Mouse (Mus musculus): ENCODE measurements at regions not wholly inside any gene's neighbourhood (a gene's known extent, or its start where the extent isn't known, plus 50 kb on each side); places are given as distances from the start of the nearest gene placed in this dataset.

DNA sequence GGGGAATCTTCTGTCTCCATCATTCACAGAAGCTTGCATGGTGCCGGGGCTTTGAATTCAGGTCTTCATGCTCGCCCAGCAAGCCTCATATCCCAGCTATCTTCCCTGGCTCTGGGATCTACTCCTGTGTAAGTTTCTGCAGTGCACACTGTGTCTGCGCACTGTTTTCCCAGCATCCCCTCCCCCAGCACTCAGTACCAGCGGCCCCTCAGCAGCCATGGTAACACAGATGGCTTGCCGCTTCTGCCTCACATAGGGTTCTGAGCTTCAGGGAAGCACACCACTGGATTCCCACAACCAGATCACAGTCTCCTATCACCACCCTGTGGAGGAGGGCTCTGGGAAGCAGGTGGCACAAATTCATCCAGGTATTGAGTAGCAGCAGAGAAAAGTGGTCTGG, 187.7 kb downstream of the Sh3bp4 start:
- no peaks in the 10 kb centered on the region for H3K27me3 ChIP-seq

DNA sequence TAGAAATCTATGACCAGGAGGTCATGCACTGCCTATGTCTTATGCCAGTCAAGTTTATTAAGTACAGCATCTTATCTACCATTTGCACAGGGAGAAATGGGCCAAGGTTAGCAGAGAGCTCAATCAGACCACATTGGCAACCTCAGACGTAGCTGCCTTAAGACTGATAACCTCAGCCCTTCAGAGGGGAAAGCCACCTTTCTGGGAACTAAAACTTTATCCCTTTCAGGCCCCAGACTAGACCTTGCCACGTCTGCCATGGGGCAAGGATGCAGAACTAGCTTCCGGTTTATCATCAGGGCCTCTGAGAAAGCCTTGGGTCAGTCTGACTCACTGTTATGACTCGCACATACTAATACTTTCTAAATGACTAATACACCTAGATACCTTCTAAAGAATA, 188.8 kb upstream of the Agap1 start:
- 85% methylated on average over 4 of the region's 4 CpGs for WGBS
- Histone ChIP-seq H3K4me1 (0 out of 2 replicates have a peak, but pooled peaks cover 6% of the 10 kb centered on the region), H3K9ac (no peak overlapping the region), H3K27ac (no peak overlapping the region), H3K4me3 (no peak overlapping the region), H3K27me3 (no peaks in the 10 kb centered on the region), H3K9me3 (replicated peaks) (no peaks in the 10 kb centered on the region), H3K4me2 (no peak overlapping the region), H3K36me3 (ENCODE audit: poor library complexity, severe bottlenecking) (no peaks in the 10 kb centered on the region)
- ATAC-seq = no peak

More for the DNA sequence above, 187.7 kb downstream of the Sh3bp4 start:
- H3K9me3 ChIP-seq (replicated peaks) = no peaks in the 10 kb centered on the region
- no peaks in the 10 kb centered on the region for H3K36me3 ChIP-seq (ENCODE audit: poor library complexity, severe bottlenecking)
- no peak overlapping the region for H3K4me3 ChIP-seq
- WGBS = 68% methylated on average over 5 of the region's 5 CpGs
- peak; percentile 50; the same call in 1 of the 2 replicates for ATAC-seq
- no peak overlapping the region for H3K27ac ChIP-seq
- no peak overlapping the region for H3K4me2 ChIP-seq
- no peaks in the 10 kb centered on the region for H3K4me1 ChIP-seq
- H3K9ac ChIP-seq = no peak overlapping the region

DNA sequence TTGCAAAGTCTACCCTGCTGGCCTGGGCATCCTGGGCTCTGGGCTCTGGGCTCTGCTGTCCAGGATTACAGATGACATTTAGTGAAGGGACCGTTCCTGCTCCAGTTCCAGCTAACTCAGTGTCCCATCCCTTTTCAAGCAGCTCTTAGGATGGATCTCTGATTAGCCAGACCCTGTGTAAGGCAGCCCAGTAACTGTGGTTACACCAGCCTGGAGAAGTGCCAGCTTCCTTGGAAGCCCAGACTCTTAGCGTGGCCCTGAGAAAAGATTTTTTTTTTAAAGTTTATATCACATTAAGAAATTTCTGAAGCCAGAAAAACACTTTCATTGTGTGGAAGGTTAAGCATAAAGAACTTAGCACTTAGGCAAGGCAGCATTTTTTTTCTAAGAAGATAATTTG, 185.8 kb upstream of the Agap1 start:
- ATAC-seq = no peak
- WGBS = 32% methylated on average over 2 of the region's 2 CpGs
- no peaks in the 10 kb centered on the region for H3K27me3 ChIP-seq

DNA sequence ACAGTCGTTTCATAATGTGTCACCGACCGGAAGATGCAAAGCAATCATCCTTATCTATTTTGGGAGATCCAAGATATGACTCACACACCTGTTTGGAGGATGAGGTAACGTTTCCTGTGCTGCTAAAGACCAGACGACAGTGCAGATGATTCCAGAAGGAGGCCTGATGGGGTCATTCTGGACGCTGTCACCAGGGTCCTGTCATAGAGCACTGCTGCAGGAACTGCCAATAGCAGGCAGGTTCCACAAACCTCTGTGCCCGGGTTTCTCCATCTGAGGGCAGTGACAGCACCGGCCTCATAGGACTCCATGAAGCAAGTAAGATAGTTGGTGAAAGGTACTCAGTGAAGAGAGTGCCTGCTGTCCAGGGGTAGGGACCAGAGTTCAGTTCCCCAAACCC, 182.9 kb upstream of the Agap1 start:
- Histone ChIP-seq H3K36me3 (ENCODE audit: poor library complexity, severe bottlenecking) (no peaks in the 10 kb centered on the region), H3K4me3 (no peak overlapping the region), H3K27me3 (no peaks in the 10 kb centered on the region), H3K9ac (no peak overlapping the region), H3K4me1 (0 out of 2 replicates have a peak, but pooled peaks cover 6% of the 10 kb centered on the region), H3K9me3 (replicated peaks) (no peaks in the 10 kb centered on the region), H3K4me2 (no peak overlapping the region), H3K27ac (no peak overlapping the region)
- ATAC-seq = no peak
- WGBS = 85% methylated on average over 8 of the region's 8 CpGs

More for the DNA sequence above, 185.8 kb upstream of the Agap1 start:
- no peak overlapping the region for H3K9ac ChIP-seq
- H3K27ac ChIP-seq = no peak overlapping the region
- H3K4me1 ChIP-seq = 0 out of 2 replicates have a peak, but pooled peaks cover 6% of the 10 kb centered on the region
- H3K9me3 ChIP-seq (replicated peaks) = no peaks in the 10 kb centered on the region
- H3K36me3 ChIP-seq (ENCODE audit: poor library complexity, severe bottlenecking) = no peaks in the 10 kb centered on the region
- no peak overlapping the region for H3K4me3 ChIP-seq
- H3K4me2 ChIP-seq = no peak overlapping the region

DNA sequence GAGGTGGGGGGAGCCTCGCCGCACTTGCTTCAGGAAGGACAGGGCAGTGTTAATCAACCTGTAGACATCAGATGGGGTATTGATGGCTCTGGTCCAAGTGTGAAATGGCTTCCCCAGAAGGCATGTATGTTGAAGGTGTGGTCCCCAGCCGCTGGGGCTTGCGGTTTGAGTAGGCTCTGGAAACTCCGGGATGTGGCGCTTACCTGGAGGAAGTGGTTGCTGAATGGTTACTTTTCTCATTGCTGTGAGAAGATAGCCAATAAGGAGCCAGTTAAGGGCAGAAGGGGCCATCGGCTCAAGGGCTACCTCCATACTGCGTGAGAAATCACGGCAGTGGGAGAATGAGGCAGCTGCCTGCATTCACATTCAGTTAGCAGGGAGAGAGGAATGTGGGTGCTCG, 181.6 kb upstream of the Agap1 start:
- WGBS = 86% methylated on average over 10 of the region's 10 CpGs
- ATAC-seq = no peak

DNA sequence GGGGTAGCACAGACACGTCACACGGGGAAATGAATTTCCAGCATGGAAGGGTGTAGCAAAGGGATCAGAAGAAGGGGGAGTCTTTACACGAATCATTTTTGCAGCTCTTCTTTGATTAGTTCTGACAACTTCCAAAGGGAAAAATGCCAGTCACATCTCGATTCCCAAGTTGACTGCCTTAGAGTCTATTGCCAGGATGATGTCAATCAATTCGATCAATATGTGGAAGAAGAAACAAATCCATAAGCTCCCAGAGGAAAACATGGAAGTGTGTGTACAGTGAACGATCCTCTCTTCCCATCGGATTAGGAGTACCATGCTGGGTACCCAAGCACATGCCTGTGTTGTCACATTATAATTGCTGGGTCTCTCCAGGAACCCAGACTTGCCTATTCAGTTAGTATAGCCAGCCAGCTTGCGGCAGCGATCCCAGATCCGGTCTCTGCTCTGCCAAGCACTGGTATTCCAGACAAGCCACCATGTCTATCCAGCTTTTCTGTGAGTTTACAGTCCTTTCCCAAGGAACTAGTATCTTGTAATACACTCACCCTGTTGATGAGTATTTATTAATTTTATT, 180.7 kb upstream of the Agap1 start:
- 91% methylated on average over 10 of the region's 10 CpGs for WGBS
- Histone ChIP-seq H3K27ac (no peak overlapping the region), H3K9ac (no peak overlapping the region), H3K4me3 (no peak overlapping the region), H3K4me2 (no peak overlapping the region), H3K9me3 (replicated peaks) (no peaks in the 10 kb centered on the region), H3K36me3 (ENCODE audit: poor library complexity, severe bottlenecking) (no peaks in the 10 kb centered on the region), H3K4me1 (0 out of 2 replicates have a peak, but pooled peaks cover 3% of the 10 kb centered on the region), H3K27me3 (no peaks in the 10 kb centered on the region)
- ATAC-seq = peak; percentile 38; the same call in 1 of the 2 replicates

More for the DNA sequence above, 181.6 kb upstream of the Agap1 start:
- Histone ChIP-seq H3K4me2 (no peak overlapping the region), H3K4me1 (0 out of 2 replicates have a peak, but pooled peaks cover 6% of the 10 kb centered on the region), H3K36me3 (ENCODE audit: poor library complexity, severe bottlenecking) (no peaks in the 10 kb centered on the region), H3K9me3 (replicated peaks) (no peaks in the 10 kb centered on the region), H3K27ac (no peak overlapping the region), H3K4me3 (no peak overlapping the region), H3K9ac (no peak overlapping the region), H3K27me3 (no peaks in the 10 kb centered on the region)

DNA sequence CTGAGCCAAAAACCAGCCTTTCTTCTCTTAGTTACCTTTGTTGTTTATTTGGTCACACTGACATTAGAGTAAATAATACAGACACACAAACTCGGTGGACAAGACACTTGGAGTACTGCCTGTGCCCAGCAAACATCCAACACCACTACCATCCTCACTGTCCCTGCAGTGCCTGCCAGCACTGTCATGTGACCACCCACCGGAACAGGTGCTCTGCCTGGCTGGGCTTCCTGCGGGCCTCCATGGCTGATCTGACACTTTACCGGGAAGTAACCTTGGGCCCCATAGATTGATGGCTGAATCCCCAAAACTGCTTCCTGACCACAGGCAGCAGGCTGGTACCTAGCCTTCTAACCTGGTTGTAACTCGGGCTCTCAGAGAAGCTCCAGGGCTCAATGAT, 175.2 kb upstream of the Agap1 start:
- Histone ChIP-seq H3K4me1 (no peaks in the 10 kb centered on the region), H3K9me3 (replicated peaks) (no peaks in the 10 kb centered on the region), H3K9ac (no peak overlapping the region), H3K27ac (no peak overlapping the region), H3K27me3 (no peaks in the 10 kb centered on the region), H3K36me3 (ENCODE audit: poor library complexity, severe bottlenecking) (no peaks in the 10 kb centered on the region), H3K4me3 (no peak overlapping the region), H3K4me2 (no peak overlapping the region)
- 76% methylated on average over 5 of the region's 5 CpGs for WGBS
- no peak for ATAC-seq

DNA sequence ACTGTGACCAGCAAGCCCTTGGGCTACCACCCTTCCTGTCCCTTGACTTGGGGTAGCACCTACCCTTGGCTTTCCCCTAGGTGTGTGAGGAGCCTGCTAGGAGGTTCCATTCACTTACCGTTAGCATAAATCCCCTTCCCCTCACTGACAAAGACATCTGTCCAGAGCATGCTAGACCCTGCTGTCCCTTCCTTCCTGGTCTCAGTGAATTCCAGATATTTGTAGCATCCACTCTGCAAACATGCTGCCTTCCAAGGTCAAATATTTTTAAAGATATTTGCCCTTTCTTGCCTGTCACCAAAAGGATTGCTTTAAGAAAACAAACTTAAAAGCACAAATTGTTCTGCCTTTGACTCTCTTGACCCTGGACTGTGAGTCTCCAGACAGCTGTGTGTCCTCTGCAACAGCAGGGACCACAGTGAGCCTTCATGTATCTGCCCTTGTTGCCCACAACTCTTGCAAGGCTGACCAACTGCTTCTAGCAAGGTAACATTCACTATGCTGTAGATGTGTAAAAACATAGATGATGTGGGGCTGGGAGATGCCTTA, 173.4 kb upstream of the Agap1 start:
- Histone ChIP-seq H3K27ac (no peak overlapping the region), H3K4me3 (no peak overlapping the region), H3K4me1 (no peaks in the 10 kb centered on the region; the same call in 1 of the 2 replicates), H3K9me3 (replicated peaks) (no peaks in the 10 kb centered on the region), H3K4me2 (no peak overlapping the region), H3K36me3 (ENCODE audit: poor library complexity, severe bottlenecking) (no peaks in the 10 kb centered on the region), H3K9ac (no peak overlapping the region), H3K27me3 (no peaks in the 10 kb centered on the region)
- WGBS = 78% methylated on average over 1 of the region's 1 CpGs
- ATAC-seq = no peak

DNA sequence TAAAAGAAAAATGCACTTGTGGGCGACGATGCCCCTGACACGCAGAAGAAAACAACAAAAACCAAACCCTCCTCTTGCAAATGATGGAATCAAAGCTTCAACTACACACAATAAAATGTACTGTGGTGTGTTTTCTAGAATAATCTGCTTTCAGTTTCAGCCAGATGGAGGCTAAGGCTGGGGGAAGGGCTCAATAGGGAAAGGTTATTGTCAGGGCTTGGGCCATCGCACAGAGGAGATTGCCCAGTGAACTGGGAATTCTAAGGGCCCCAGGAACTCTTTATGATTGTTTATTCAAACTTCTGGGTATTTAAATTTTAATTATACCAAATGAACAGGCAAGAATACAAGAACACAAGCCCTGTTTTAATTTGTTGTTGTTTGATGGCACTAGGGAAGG, 169.6 kb upstream of the Agap1 start:
- H3K36me3 ChIP-seq (ENCODE audit: poor library complexity, severe bottlenecking) = no peaks in the 10 kb centered on the region
- H3K4me3 ChIP-seq = no peak overlapping the region
- no peak for ATAC-seq
- no peak overlapping the region for H3K27ac ChIP-seq
- no peak overlapping the region for H3K9ac ChIP-seq
- H3K4me1 ChIP-seq = no peaks in the 10 kb centered on the region; the same call in 1 of the 2 replicates
- H3K9me3 ChIP-seq (replicated peaks) = no peaks in the 10 kb centered on the region
- WGBS = 41% methylated on average over 4 of the region's 4 CpGs
- H3K27me3 ChIP-seq = no peaks in the 10 kb centered on the region
- no peak overlapping the region for H3K4me2 ChIP-seq

DNA sequence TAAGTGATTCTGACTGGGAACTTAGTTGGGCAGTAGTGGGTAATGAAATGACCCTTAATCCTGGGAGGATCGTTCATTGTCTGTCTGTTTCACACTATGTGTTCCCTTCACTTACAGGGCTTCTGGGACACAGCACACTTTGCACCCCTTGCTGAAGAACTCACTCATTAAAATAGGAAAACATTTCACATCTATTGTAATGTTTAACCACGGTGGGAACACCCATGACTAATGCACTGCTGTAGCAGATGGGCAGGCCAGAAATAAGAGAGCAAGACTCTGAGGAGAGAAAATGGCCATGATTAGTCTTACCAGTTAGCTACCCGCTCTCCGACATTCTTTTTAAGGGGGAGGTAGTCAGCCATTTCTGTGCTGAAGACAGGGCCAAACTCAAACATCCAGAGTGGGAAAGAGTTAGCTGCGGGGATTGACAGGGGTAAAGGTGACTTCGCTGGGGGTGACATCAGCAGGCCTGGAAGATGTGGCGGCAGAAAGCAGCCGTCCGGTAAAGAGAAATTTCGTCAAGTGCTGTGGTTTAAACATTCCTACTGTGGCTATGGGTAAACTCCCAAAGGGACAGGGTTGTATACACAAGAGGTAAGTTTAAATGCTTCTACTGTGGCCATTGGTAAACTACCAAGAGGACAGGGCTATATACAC, 167.3 kb upstream of the Agap1 start:
- ATAC-seq = no peak
- H3K27ac ChIP-seq = no peak overlapping the region
- 83% methylated on average over 10 of the region's 10 CpGs for WGBS
- H3K4me2 ChIP-seq = no peak overlapping the region
- no peak overlapping the region for H3K9ac ChIP-seq
- H3K36me3 ChIP-seq (ENCODE audit: poor library complexity, severe bottlenecking) = no peaks in the 10 kb centered on the region
- H3K9me3 ChIP-seq (replicated peaks) = no peaks in the 10 kb centered on the region
- H3K4me1 ChIP-seq = no peaks in the 10 kb centered on the region; the same call in 1 of the 2 replicates
- no peak overlapping the region for H3K4me3 ChIP-seq
- no peaks in the 10 kb centered on the region for H3K27me3 ChIP-seq

DNA sequence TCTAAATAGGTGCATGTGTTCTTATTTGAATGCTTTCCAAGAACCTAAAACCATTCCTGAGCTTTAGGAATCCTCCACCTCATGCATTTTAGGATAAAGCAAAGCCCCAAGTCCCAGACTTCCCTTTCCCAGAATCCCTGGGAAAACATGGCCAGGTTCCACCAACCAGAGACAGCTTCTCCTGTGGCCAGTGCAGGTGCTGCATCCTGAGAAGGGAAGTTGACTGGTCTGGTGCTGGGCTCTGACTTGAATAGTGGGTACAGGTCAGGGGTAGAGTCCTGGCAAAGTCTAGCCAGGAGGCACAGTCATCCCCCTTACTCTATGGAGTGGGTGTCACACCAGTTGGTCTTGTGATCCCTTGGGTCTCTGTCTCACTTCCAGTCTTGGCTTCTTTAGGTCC, 166.6 kb upstream of the Agap1 start:
- no peak for ATAC-seq
- Histone ChIP-seq H3K27ac (no peak overlapping the region), H3K9me3 (replicated peaks) (no peaks in the 10 kb centered on the region), H3K9ac (no peak overlapping the region), H3K4me1 (no peaks in the 10 kb centered on the region; the same call in 1 of the 2 replicates), H3K4me2 (no peak overlapping the region), H3K36me3 (ENCODE audit: poor library complexity, severe bottlenecking) (no peaks in the 10 kb centered on the region), H3K4me3 (no peak overlapping the region), H3K27me3 (no peaks in the 10 kb centered on the region)

DNA sequence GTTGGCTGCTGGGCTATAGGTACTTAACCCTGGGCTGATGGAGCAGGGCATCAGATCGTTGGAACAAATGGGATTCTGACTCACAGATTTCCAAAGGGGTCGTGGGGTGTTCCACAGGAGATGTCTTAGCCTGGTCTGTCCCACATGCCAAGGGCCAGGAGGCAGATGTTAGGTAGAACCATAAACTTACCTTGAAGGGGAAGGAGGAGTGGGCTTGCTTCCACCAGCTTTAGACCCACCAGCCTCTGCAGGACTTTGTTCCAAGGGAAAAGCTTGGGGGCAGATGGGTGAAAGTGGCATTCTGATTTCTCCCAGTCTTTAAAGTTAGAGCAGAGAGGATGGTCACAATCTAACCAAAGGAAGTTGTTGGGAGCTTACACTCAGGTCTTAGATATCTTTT, 165.7 kb upstream of the Agap1 start:
- Histone ChIP-seq H3K4me3 (no peak overlapping the region), H3K27me3 (no peaks in the 10 kb centered on the region), H3K9ac (no peak overlapping the region), H3K27ac (no peak overlapping the region), H3K4me2 (no peak overlapping the region), H3K9me3 (replicated peaks) (no peaks in the 10 kb centered on the region), H3K36me3 (ENCODE audit: poor library complexity, severe bottlenecking) (no peaks in the 10 kb centered on the region), H3K4me1 (no peaks in the 10 kb centered on the region; the same call in 1 of the 2 replicates)
- no peak for ATAC-seq
- 76% methylated on average over 2 of the region's 2 CpGs for WGBS

Measured in forebrain, embryonic 13.5 days (tissue).